Mouse (Mus musculus) midbrain, embryonic 11.5 days (tissue): Measurements from ENCODE around the gene Spata25. TPM values are rescaled to one million over a fixed set of nuclear protein-coding genes. Genes with fewer than 3 reads are reported as not detected.
"Not testable (repeated sequence)": the region's sequence is repeated elsewhere in the genome, so short reads cannot be mapped to it uniquely, and the experiment has no call there.

ENCODE experiments used
- ATAC-seq: fragments of 200-750 bp; cut with Nextera tagmentation; 2 replicates; pipeline ENCODE4 v1.8.0; 2017; ENCODE audit warnings: moderate TSS enrichment, moderate library complexity; ENCODE audit not compliant: low FRiP score
- DNase-seq: peaks from one replicate; pipeline ENCODE4 v3.0.0; 2015; ENCODE audit warnings: low spot score; ENCODE audit errors: missing footprints
- H3K27ac ChIP-seq: fragments of 300-500 bp; sonication (generic); 2 replicates; pipeline ENCODE4 v1.5.1; 2014; ENCODE audit warnings: low read depth, low read length
- H3K27me3 ChIP-seq: fragments of 300-500 bp; sonication (generic); 2 replicates; pipeline ENCODE4 v1.6.1; 2014; ENCODE audit warnings: mild to moderate bottlenecking, low read length, moderate library complexity, mixed read lengths; ENCODE audit not compliant: control insufficient read depth, insufficient read depth
- H3K36me3 ChIP-seq: fragments of 300-500 bp; sonication (generic); 2 replicates; pipeline ENCODE4 v1.6.1; 2014; ENCODE audit warnings: mild to moderate bottlenecking, low read length, moderate library complexity, mixed read lengths; ENCODE audit not compliant: control insufficient read depth, insufficient read depth
- H3K4me1 ChIP-seq: fragments of 300-500 bp; sonication (generic); 2 replicates; pipeline ENCODE4 v1.6.1; 2014; ENCODE audit warnings: low read length; ENCODE audit not compliant: control insufficient read depth, insufficient read depth
- H3K4me2 ChIP-seq: fragments of 300-500 bp; sonication (generic); 2 replicates; pipeline ENCODE4 v1.6.1; 2014; ENCODE audit warnings: mild to moderate bottlenecking, moderate library complexity
- H3K4me3 ChIP-seq: fragments of 300-500 bp; sonication (generic); 2 replicates; pipeline ENCODE4 v1.5.1; 2014; ENCODE audit warnings: low read depth, low read length
- H3K9ac ChIP-seq: fragments of 300-500 bp; sonication (generic); 2 replicates; pipeline ENCODE4 v1.6.1; 2014; ENCODE audit warnings: low read length
- H3K9me3 ChIP-seq: fragments of 300-500 bp; sonication (generic); 2 replicates; pipeline ENCODE4 v1.6.1; 2016; ENCODE audit warnings: low read length; ENCODE audit not compliant: control insufficient read depth
- WGBS: fragments of 180-500 bp; shearing (Covaris S2); extraction: QIAGEN DNeasy Blood & Tissue Kit; methylation state at CpG from one replicate; pipeline ENCODE4 v1.1.7; 2014; 5-methylcytosine and 5-hydroxymethylcytosine counted together
- polyA plus RNA-seq: library from polyadenylated mRNA; unstranded; fragments of >200 nt; fragmentation: Nextera tagmentation; extraction: Ambion mirVana; gene quantifications from 2 replicates; pipeline ENCODE4 v1.2.1, GENCODE M21; 2014

Spata25 gene
- polyA plus RNA-seq, 1 experiment from 2014 or later: not detected

GRCm38 (mm10) chr2:164866741-164867551 lies 38.6 kb upstream of the Spata25 start:
- H3K9ac ChIP-seq: no peak overlapping the region
- no peaks in the 10 kb centered on the region for H3K27me3 ChIP-seq
- no peak overlapping the region for H3K4me2 ChIP-seq
- no peak overlapping the region for H3K27ac ChIP-seq
- DNase-seq (no peak), ATAC-seq (peak; percentile 38; the same call in 1 of the 2 replicates)
- no peaks in the 10 kb centered on the region for H3K4me1 ChIP-seq
- no peaks in the 10 kb centered on the region for H3K36me3 ChIP-seq
- peaks cover 4% of the 10 kb centered on the region for H3K9me3 ChIP-seq
- H3K4me3 ChIP-seq: no peak overlapping the region
- 71% methylated on average over 16 of the region's 16 CpGs for WGBS

DNA sequence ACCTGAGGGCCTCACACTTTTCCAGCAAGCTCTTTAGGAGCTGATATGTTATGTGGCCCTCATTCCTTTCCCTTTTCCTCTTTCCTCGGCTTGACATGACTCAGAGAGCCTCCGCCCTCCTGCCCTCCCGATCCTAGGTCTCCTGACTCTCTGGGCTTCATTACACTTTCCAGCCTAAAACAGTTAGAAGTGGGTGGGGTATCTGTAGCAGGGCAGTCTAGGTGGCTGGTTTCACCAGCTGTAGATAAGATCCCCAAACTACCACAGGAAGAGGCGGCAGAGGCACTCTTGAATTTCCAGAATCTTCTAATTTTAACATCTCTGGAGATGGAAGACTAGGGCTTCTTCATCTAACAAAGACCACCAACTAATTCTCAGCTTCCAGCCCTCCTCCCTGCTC lies 36.3 kb upstream of the Spata25 start:
- 81% methylated on average over 4 of the region's 4 CpGs for WGBS
- no peaks in the 10 kb centered on the region for H3K27me3 ChIP-seq
- DNase-seq (no peak), ATAC-seq (no peak)
- H3K4me3 ChIP-seq: no peak overlapping the region
- no peaks in the 10 kb centered on the region for H3K36me3 ChIP-seq
- no peaks in the 10 kb centered on the region for H3K4me1 ChIP-seq
- H3K9me3 ChIP-seq: peaks cover 4% of the 10 kb centered on the region
- no peak overlapping the region for H3K4me2 ChIP-seq
- no peak overlapping the region for H3K9ac ChIP-seq
- no peak overlapping the region for H3K27ac ChIP-seq

DNA sequence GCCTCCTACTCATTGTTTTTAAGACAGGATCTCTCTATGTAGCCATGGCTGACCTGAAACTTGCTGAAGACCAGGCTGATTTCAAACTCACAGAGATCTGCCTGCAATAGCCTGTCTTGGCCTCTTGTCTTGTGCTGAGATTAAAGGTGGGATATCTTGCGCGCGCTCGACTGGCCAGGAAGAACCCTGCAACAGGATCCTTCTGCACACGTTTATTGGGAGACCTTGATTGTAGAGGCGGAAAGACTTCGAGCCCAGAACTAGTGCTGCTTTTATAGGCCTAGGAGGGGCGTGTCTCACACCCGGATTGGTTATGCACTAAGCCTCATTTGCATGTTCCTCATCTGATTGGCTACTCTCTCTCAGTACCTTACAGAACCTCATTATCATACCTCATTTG lies 35.1 kb upstream of the Spata25 start:
- not testable (repeated sequence) for H3K27me3 ChIP-seq, H3K4me1 ChIP-seq, ATAC-seq, H3K36me3 ChIP-seq, DNase-seq, H3K9me3 ChIP-seq, H3K9ac ChIP-seq, H3K27ac ChIP-seq, H3K4me2 ChIP-seq, H3K4me3 ChIP-seq
- 94% methylated on average over 7 of the region's 9 CpGs for WGBS

- whole genome bisulfite sequencing: 65% methylated on average over 9 of the region's 9 CpGs
- H3K36me3 ChIP-seq: no peaks in the 10 kb centered on the region
- no peak overlapping the region for H3K9ac ChIP-seq
- H3K27ac ChIP-seq: no peak overlapping the region
- no peak overlapping the region for H3K4me2 ChIP-seq
- no peaks in the 10 kb centered on the region for H3K9me3 ChIP-seq
- no peaks in the 10 kb centered on the region; the same call in 1 of the 2 replicates for H3K27me3 ChIP-seq
- DNase-seq: no peak
- no peak for ATAC-seq
- H3K4me1 ChIP-seq: peaks cover 7% of the 10 kb centered on the region
- H3K4me3 ChIP-seq: no peak overlapping the region
Measured at GRCm38 (mm10) chr2:164862179-164862861, 34.0 kb upstream of the Spata25 start.

- 78% methylated on average over 4 of the region's 4 CpGs for WGBS
Measured at GRCm38 (mm10) chr2:164861094-164861493, 32.8 kb upstream of the Spata25 start.

GRCm38 (mm10) chr2:164859640-164860432 lies 31.5 kb upstream of the Spata25 start:
- H3K4me3 ChIP-seq: no peak overlapping the region
- no peak for ATAC-seq
- H3K9ac ChIP-seq: no peak overlapping the region
- WGBS: 59% methylated on average over 9 of the region's 9 CpGs
- no peaks in the 10 kb centered on the region for H3K36me3 ChIP-seq
- no peak overlapping the region for H3K4me2 ChIP-seq
- no peaks in the 10 kb centered on the region for H3K9me3 ChIP-seq
- peaks cover 9% of the 10 kb centered on the region for H3K4me1 ChIP-seq
- no peak overlapping the region for H3K27ac ChIP-seq
- DNase-seq: no peak
- peaks cover 2% of the 10 kb centered on the region; the same call in 1 of the 2 replicates for H3K27me3 ChIP-seq

More at GRCm38 (mm10) chr2:164861094-164861493, 32.8 kb upstream of the Spata25 start:
- H3K27me3 ChIP-seq: peaks cover 2% of the 10 kb centered on the region; the same call in 1 of the 2 replicates
- H3K27ac ChIP-seq: no peak overlapping the region
- no peaks in the 10 kb centered on the region for H3K36me3 ChIP-seq
- H3K4me3 ChIP-seq: no peak overlapping the region
- peaks cover 9% of the 10 kb centered on the region for H3K4me1 ChIP-seq
- no peak overlapping the region for H3K4me2 ChIP-seq
- DNase-seq (no peak), ATAC-seq (no peak)
- H3K9ac ChIP-seq: no peak overlapping the region
- H3K9me3 ChIP-seq: no peaks in the 10 kb centered on the region

- peaks cover 9% of the 10 kb centered on the region for H3K4me1 ChIP-seq
Measured at GRCm38 (mm10) chr2:164859155-164859554, 30.8 kb upstream of the Spata25 start.

DNA sequence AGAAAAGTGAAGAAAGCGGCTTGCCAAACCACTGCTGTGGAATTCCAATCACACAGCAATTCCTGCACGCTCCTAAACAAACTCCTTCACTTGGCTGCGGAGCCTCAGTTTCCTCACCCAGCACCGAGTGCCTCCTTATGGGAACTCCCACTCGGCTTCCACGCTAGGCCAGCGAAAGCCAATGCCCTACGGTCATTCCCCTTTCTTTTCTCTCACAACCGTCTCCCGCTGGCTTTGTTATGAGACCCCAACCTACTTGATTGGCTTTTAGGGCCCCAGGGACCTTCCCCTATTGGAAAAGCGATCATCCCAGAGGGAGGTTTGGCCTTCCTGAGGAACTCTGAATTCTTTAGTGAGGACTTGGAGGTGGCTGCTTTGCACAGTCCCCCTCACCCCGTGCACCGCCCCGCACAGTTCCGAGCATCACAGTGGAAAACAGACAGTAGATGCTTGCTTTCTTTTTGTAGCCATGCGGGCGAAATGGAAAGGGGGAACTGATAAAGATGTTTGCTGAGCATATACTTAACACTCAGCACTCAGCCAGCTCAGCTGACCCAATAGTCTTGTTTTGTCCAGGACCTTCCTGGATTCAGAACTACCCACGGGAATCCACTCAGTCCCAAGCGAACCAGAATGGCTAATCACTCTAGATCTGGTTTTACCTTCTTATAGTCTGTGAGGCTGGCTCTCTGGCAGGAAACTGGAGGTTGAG lies 29.7 kb upstream of the Spata25 start:
- Histone ChIP-seq H3K27me3 (peaks cover 2% of the 10 kb centered on the region; the same call in 1 of the 2 replicates), H3K27ac (peak overlapping the region; percentile 21; the same call in 1 of the 2 replicates), H3K4me1 (peaks cover 9% of the 10 kb centered on the region), H3K9ac (peak overlapping the region; percentile 55), H3K9me3 (no peaks in the 10 kb centered on the region), H3K36me3 (no peaks in the 10 kb centered on the region), H3K4me3 (peak overlapping the region; percentile 47), H3K4me2 (peak overlapping the region; percentile 82)
- peak; percentile 45 for ATAC-seq
- 3% methylated on average over 19 of the region's 19 CpGs for WGBS
- DNase-seq: peak; percentile 90

More at GRCm38 (mm10) chr2:164859155-164859554, 30.8 kb upstream of the Spata25 start:
- no peak overlapping the region for H3K9ac ChIP-seq
- H3K4me2 ChIP-seq: no peak overlapping the region
- no peak for DNase-seq
- H3K27ac ChIP-seq: no peak overlapping the region
- no peak for ATAC-seq
- no peaks in the 10 kb centered on the region for H3K9me3 ChIP-seq
- 53% methylated on average over 2 of the region's 2 CpGs for WGBS
- no peaks in the 10 kb centered on the region for H3K36me3 ChIP-seq
- H3K4me3 ChIP-seq: no peak overlapping the region
- peaks cover 2% of the 10 kb centered on the region; the same call in 1 of the 2 replicates for H3K27me3 ChIP-seq
